Mouse (Mus musculus) heart, embryonic 14.5 days (tissue): ENCODE data around the gene Fdx1l. TPM values are rescaled to one million over a fixed set of nuclear protein-coding genes. Genes with fewer than 3 reads are reported as not detected.

Experiments used
- ATAC-seq: fragments of 200-750 bp; cut with Nextera tagmentation; 2 replicates; pipeline ENCODE4 v1.8.0; 2017; ENCODE audit warnings: low read depth, moderate TSS enrichment; ENCODE audit not compliant: insufficient number of reproducible peaks, insufficient read depth, low FRiP score
- H3K27ac ChIP-seq, 2 experiments: fragments of 200-500 bp in 1 of 2; fragments of 300-500 bp in 1 of 2; sonication (generic) in 1 of 2; replicated peaks in 1 of 2; 2 replicates each; pipeline ENCODE4 v1.5.1; 2012 to 2014; ENCODE audit warnings: low read depth in 2 of 2, low read length in 2 of 2, control low read depth in 1 of 2, mild to moderate bottlenecking in 1 of 2, mixed read lengths in 1 of 2; ENCODE audit not compliant: control insufficient read depth in 1 of 2, insufficient read depth in 1 of 2
- H3K27me3 ChIP-seq: fragments of 300-500 bp; sonication (generic); 2 replicates; pipeline ENCODE4 v1.6.1; 2014; ENCODE audit warnings: mild to moderate bottlenecking, low read length, control low read depth; ENCODE audit not compliant: control insufficient read depth, insufficient read depth
- H3K36me3 ChIP-seq: fragments of 300-500 bp; sonication (generic); 2 replicates; pipeline ENCODE4 v1.6.1; 2014; ENCODE audit warnings: mild to moderate bottlenecking, control low read depth, low read length, mixed read lengths; ENCODE audit not compliant: control insufficient read depth, insufficient read depth
- H3K4me1 ChIP-seq, 2 experiments: fragments of 200-500 bp in 1 of 2; fragments of 300-500 bp in 1 of 2; sonication (generic) in 1 of 2; 2 replicates each; pipeline ENCODE4 v1.6.1; 2012 to 2014; ENCODE audit warnings: low read length in 2 of 2, control low read depth in 1 of 2, mixed read lengths in 1 of 2; ENCODE audit not compliant: control insufficient read depth in 2 of 2, insufficient read depth in 2 of 2
- H3K4me2 ChIP-seq: fragments of 300-500 bp; sonication (generic); 2 replicates; pipeline ENCODE4 v1.6.1; 2014; ENCODE audit warnings: mild to moderate bottlenecking, low read length
- H3K4me3 ChIP-seq, 2 experiments: fragments of 200-500 bp in 1 of 2; fragments of 300-500 bp in 1 of 2; sonication (generic) in 1 of 2; 2 replicates each; pipeline ENCODE4 v1.5.1; 2012 to 2014; ENCODE audit warnings: low read length in 2 of 2, mild to moderate bottlenecking in 2 of 2, control low read depth in 1 of 2, low read depth in 1 of 2, moderate library complexity in 1 of 2; ENCODE audit not compliant: control insufficient read depth in 1 of 2, insufficient read depth in 1 of 2
- H3K9ac ChIP-seq: fragments of 300-500 bp; sonication (generic); 2 replicates; pipeline ENCODE4 v1.6.1; 2014; ENCODE audit warnings: mild to moderate bottlenecking, low read length
- H3K9me3 ChIP-seq: fragments of 300-500 bp; sonication (generic); 2 replicates; pipeline ENCODE4 v1.6.1; 2016; ENCODE audit warnings: low read length, control low read depth; ENCODE audit not compliant: control insufficient read depth
- WGBS: fragments of 180-500 bp; shearing (Covaris S2); extraction: QIAGEN DNeasy Blood & Tissue Kit; methylation state at CpG from one replicate; pipeline ENCODE4 v1.1.7; 2014; 5-methylcytosine and 5-hydroxymethylcytosine counted together
- polyA plus RNA-seq: library from polyadenylated mRNA; unstranded; fragments of >200 nt; fragmentation: Nextera tagmentation; extraction: Ambion mirVana; gene quantifications from 2 replicates; pipeline ENCODE4 v1.2.1, GENCODE M21; 2014

Fdx1l gene
- polyA plus RNA-seq, 1 experiment from 2014 or later, result 50.8 TPM

- Histone ChIP-seq H3K4me2 (peak overlapping the region; percentile 83), H3K9me3 (no peaks in the 10 kb centered on the region), H3K4me1 (peaks cover 35 to 53% of the 10 kb centered on the region in 2 experiments), H3K9ac (no peak overlapping the region; the same call in 1 of the 2 replicates), H3K27ac (no peak overlapping the region), H3K4me3 (peak overlapping the region; percentile 40 to 54; a peak in 3 of 4 replicates), H3K36me3 (no peaks in the 10 kb centered on the region), H3K27me3 (peaks cover 65% of the 10 kb centered on the region)
- no peak for ATAC-seq
- WGBS, result 3% methylated on average over 7 of the region's 7 CpGs
Observed at GRCm38 (mm10) chr9:21032491-21032890, 40.9 kb downstream of the Fdx1l start.

GRCm38 (mm10) chr9:21031896-21032351 lies 41.5 kb downstream of the Fdx1l start, which contains the start of gene Icam5:
Icam5 (plus strand) TSS chr9:21032073.
- H3K4me3 ChIP-seq, result peak within 1 kb of the TSS; percentile 54 to 55
- H3K36me3 ChIP-seq, result no peaks in the 10 kb centered on the region
- no peaks in the 10 kb centered on the region for H3K9me3 ChIP-seq
- peaks cover 32 to 47% of the 10 kb centered on the region in 2 experiments for H3K4me1 ChIP-seq
- peaks cover 59% of the 10 kb centered on the region for H3K27me3 ChIP-seq
- under 1% methylated on average over 29 of the region's 35 CpGs for WGBS
- H3K4me2 ChIP-seq, result peak within 1 kb of the TSS; percentile 83
- 0 out of 4 replicates have a peak within 1 kb of the TSS, but pooled peaks of 1 of the 2 experiments have one; percentile 29 for H3K27ac ChIP-seq
- no peak for ATAC-seq
- peak within 1 kb of the TSS; percentile 65 for H3K9ac ChIP-seq

GRCm38 (mm10) chr9:21031251-21031895 lies 42.0 kb downstream of the Fdx1l start:
- peak overlapping the region; percentile 40 to 54 for H3K4me3 ChIP-seq
- under 1% methylated on average over 36 of the region's 36 CpGs for WGBS
- 0 out of 2 replicates have a peak, but pooled peaks cover 2% of the 10 kb centered on the region for H3K36me3 ChIP-seq
- H3K9ac ChIP-seq, result peak overlapping the region; percentile 28
- no peak for ATAC-seq
- 0 out of 4 replicates have a peak overlapping the region, but pooled peaks of 1 of the 2 experiments have one; percentile 29 for H3K27ac ChIP-seq
- H3K9me3 ChIP-seq, result no peaks in the 10 kb centered on the region
- peak overlapping the region; percentile 83 for H3K4me2 ChIP-seq
- H3K27me3 ChIP-seq, result peaks cover 58% of the 10 kb centered on the region
- H3K4me1 ChIP-seq, result peaks cover 27 to 42% of the 10 kb centered on the region in 2 experiments

- Histone ChIP-seq H3K4me2 (peak overlapping the region; percentile 83), H3K9me3 (no peaks in the 10 kb centered on the region), H3K27ac (0 out of 4 replicates have a peak overlapping the region, but pooled peaks of 1 of the 2 experiments have one; percentile 29), H3K27me3 (peaks cover 53% of the 10 kb centered on the region), H3K4me3 (peak overlapping the region; percentile 40 to 54), H3K36me3 (0 out of 2 replicates have a peak, but pooled peaks cover 6% of the 10 kb centered on the region), H3K4me1 (peaks cover 23 to 38% of the 10 kb centered on the region in 2 experiments), H3K9ac (peak overlapping the region; percentile 28; the same call in 1 of the 2 replicates)
- ATAC-seq, result peak; percentile 47
- WGBS, result 0% methylated on average over 13 of the region's 13 CpGs
Observed at GRCm38 (mm10) chr9:21030781-21031250, 42.6 kb downstream of the Fdx1l start.

GRCm38 (mm10) chr9:21030055-21030600 lies 43.3 kb downstream of the Fdx1l start:
- Histone ChIP-seq H3K4me1 (peaks cover 23 to 38% of the 10 kb centered on the region in 2 experiments), H3K27me3 (peaks cover 46% of the 10 kb centered on the region), H3K4me2 (peak overlapping the region; percentile 83), H3K9me3 (no peaks in the 10 kb centered on the region), H3K4me3 (peak overlapping the region in 1 of 2 experiments; percentile 54; a peak in 2 of 4 replicates), H3K36me3 (0 out of 2 replicates have a peak, but pooled peaks cover 6% of the 10 kb centered on the region), H3K9ac (0 out of 2 replicates have a peak overlapping the region, but pooled peaks have one; percentile 64), H3K27ac (no peak overlapping the region)
- 19% methylated on average over 22 of the region's 22 CpGs for WGBS
- no peak for ATAC-seq

- peak within 1 kb of the TSS; percentile 83 for H3K4me2 ChIP-seq
- 0 out of 2 replicates have a peak, but pooled peaks cover 6% of the 10 kb centered on the region for H3K36me3 ChIP-seq
- peaks cover 23 to 38% of the 10 kb centered on the region in 2 experiments for H3K4me1 ChIP-seq
- H3K27ac ChIP-seq, result no peak within 1 kb of the TSS; a peak in 1 of 4 replicates
- H3K27me3 ChIP-seq, result peaks cover 40% of the 10 kb centered on the region
- WGBS, result 1% methylated on average over 37 of the region's 37 CpGs
- no peaks in the 10 kb centered on the region for H3K9me3 ChIP-seq
- peak; percentile 9; the same call in 1 of the 2 replicates for ATAC-seq
- peak within 1 kb of the TSS; percentile 64 for H3K9ac ChIP-seq
- H3K4me3 ChIP-seq, result peak within 1 kb of the TSS; percentile 42 to 54
Observed at GRCm38 (mm10) chr9:21029291-21030054, 43.9 kb downstream of the Fdx1l start, which contains the start of gene Icam4. Icam4 (plus strand) TSS chr9:21029373.
